Mouse (Mus musculus) embryonic facial prominence, embryonic 13.5 days (tissue): ENCODE measurements around the gene Igfbp3. TPM values are rescaled to one million over a fixed set of nuclear protein-coding genes. Genes with fewer than 3 reads are reported as not detected.

ENCODE experiments used
- ATAC-seq: fragments of 200-750 bp; cut with Nextera tagmentation; 2 replicates; pipeline ENCODE4 v1.8.0; 2017; ENCODE audit warnings: low read depth; ENCODE audit not compliant: insufficient number of reproducible peaks, insufficient read depth, low FRiP score, low TSS enrichment
- H3K27ac ChIP-seq: fragments of 300-500 bp; sonication (generic); 2 replicates; pipeline ENCODE4 v1.5.1; 2015; ENCODE audit warnings: moderate library complexity, mild to moderate bottlenecking, inconsistent platforms
- H3K27me3 ChIP-seq: fragments of 300-500 bp; sonication (generic); 2 replicates; pipeline ENCODE4 v1.6.1; 2015; ENCODE audit warnings: mild to moderate bottlenecking, inconsistent platforms
- H3K36me3 ChIP-seq: fragments of 300-500 bp; sonication (generic); 2 replicates; pipeline ENCODE4 v1.6.1; 2015; ENCODE audit warnings: mild to moderate bottlenecking, inconsistent platforms
- H3K4me1 ChIP-seq: fragments of 300-500 bp; sonication (generic); 2 replicates; pipeline ENCODE4 v1.6.1; 2015; ENCODE audit warnings: inconsistent platforms
- H3K4me2 ChIP-seq: fragments of 300-500 bp; sonication (generic); 2 replicates; pipeline ENCODE4 v1.6.1; 2015; ENCODE audit warnings: moderate library complexity, mild to moderate bottlenecking, inconsistent platforms
- H3K4me3 ChIP-seq: fragments of 300-500 bp; sonication (generic); 2 replicates; pipeline ENCODE4 v1.5.1; 2015; ENCODE audit warnings: mild to moderate bottlenecking, inconsistent platforms
- H3K9ac ChIP-seq: fragments of 300-500 bp; sonication (generic); 2 replicates; pipeline ENCODE4 v1.6.1; 2015; ENCODE audit warnings: mild to moderate bottlenecking, inconsistent platforms
- H3K9me3 ChIP-seq: fragments of 300-500 bp; sonication (generic); 2 replicates; pipeline ENCODE4 v1.6.1; 2016; ENCODE audit warnings: inconsistent platforms
- WGBS: fragments of 180-500 bp; shearing (Covaris S2); methylation state at CpG from one replicate; pipeline ENCODE4 v1.1.7; 2015; ENCODE audit warnings: mixed read lengths; 5-methylcytosine and 5-hydroxymethylcytosine counted together
- polyA plus RNA-seq: library from polyadenylated mRNA; unstranded; fragments of >200 nt; fragmentation: Nextera tagmentation; extraction: Ambion mirVana; gene quantifications from 2 replicates; pipeline ENCODE4 v1.2.1, GENCODE M21; 2015

Igfbp3 gene
- polyA plus RNA-seq: 113 and 143 TPM in 2 replicates

GRCm38 (mm10) chr11:7213501-7214341, at the start of gene Igfbp3:
Gene Igfbp3 (minus strand): TSS chr11:7213923.
- Histone ChIP-seq H3K9me3 (no peaks in the 10 kb centered on the region), H3K4me2 (peak within 1 kb of the TSS; percentile 94), H3K27me3 (peaks cover 33% of the 10 kb centered on the region), H3K4me1 (peaks cover 42% of the 10 kb centered on the region), H3K27ac (peak within 1 kb of the TSS; percentile 72), H3K9ac (peak within 1 kb of the TSS; percentile 81), H3K36me3 (peaks cover 12% of the 10 kb centered on the region), H3K4me3 (peak within 1 kb of the TSS; percentile 67)
- ATAC-seq: peak; percentile 78
- under 1% methylated on average over 97 of the region's 104 CpGs for whole genome bisulfite sequencing

GRCm38 (mm10) chr11:7250870-7251269, 37.1 kb upstream of the Igfbp3 start:
- H3K4me1 ChIP-seq: no peaks in the 10 kb centered on the region
- H3K27ac ChIP-seq: no peak overlapping the region
- no peak overlapping the region for H3K4me2 ChIP-seq
- no peaks in the 10 kb centered on the region for H3K9me3 ChIP-seq
- ATAC-seq: no peak
- 93% methylated on average over 5 of the region's 5 CpGs for WGBS
- no peaks in the 10 kb centered on the region for H3K27me3 ChIP-seq
- no peak overlapping the region for H3K9ac ChIP-seq
- H3K4me3 ChIP-seq: no peak overlapping the region
- H3K36me3 ChIP-seq: no peaks in the 10 kb centered on the region

GRCm38 (mm10) chr11:7250415-7250814, 36.7 kb upstream of the Igfbp3 start:
- Histone ChIP-seq H3K4me1 (no peaks in the 10 kb centered on the region), H3K4me2 (no peak overlapping the region), H3K4me3 (no peak overlapping the region), H3K9ac (no peak overlapping the region), H3K27ac (no peak overlapping the region), H3K27me3 (no peaks in the 10 kb centered on the region), H3K36me3 (no peaks in the 10 kb centered on the region), H3K9me3 (no peaks in the 10 kb centered on the region)
- no peak for ATAC-seq
- WGBS: 82% methylated on average over 2 of the region's 2 CpGs

GRCm38 (mm10) chr11:7244782-7245181, 31.1 kb upstream of the Igfbp3 start:
- WGBS: 79% methylated on average over 1 of the region's 1 CpGs
- no peaks in the 10 kb centered on the region for H3K9me3 ChIP-seq
- no peak for ATAC-seq
- no peaks in the 10 kb centered on the region for H3K27me3 ChIP-seq
- H3K27ac ChIP-seq: no peak overlapping the region
- H3K4me3 ChIP-seq: no peak overlapping the region
- H3K4me1 ChIP-seq: no peaks in the 10 kb centered on the region
- no peaks in the 10 kb centered on the region for H3K36me3 ChIP-seq
- no peak overlapping the region for H3K9ac ChIP-seq
- no peak overlapping the region for H3K4me2 ChIP-seq

GRCm38 (mm10) chr11:7239041-7239740, 25.5 kb upstream of the Igfbp3 start:
- Histone ChIP-seq H3K4me2 (no peak overlapping the region), H3K4me3 (no peak overlapping the region), H3K9me3 (no peaks in the 10 kb centered on the region), H3K4me1 (peaks cover 7% of the 10 kb centered on the region), H3K9ac (no peak overlapping the region), H3K36me3 (no peaks in the 10 kb centered on the region), H3K27ac (no peak overlapping the region), H3K27me3 (no peaks in the 10 kb centered on the region)
- 85% methylated on average over 4 of the region's 4 CpGs for WGBS
- no peak for ATAC-seq

GRCm38 (mm10) chr11:7238546-7238945, 24.8 kb upstream of the Igfbp3 start:
- no peaks in the 10 kb centered on the region for H3K36me3 ChIP-seq
- no peak overlapping the region for H3K4me3 ChIP-seq
- no peaks in the 10 kb centered on the region for H3K27me3 ChIP-seq
- H3K27ac ChIP-seq: no peak overlapping the region
- ATAC-seq: no peak
- no peaks in the 10 kb centered on the region for H3K9me3 ChIP-seq
- peaks cover 7% of the 10 kb centered on the region for H3K4me1 ChIP-seq
- H3K9ac ChIP-seq: no peak overlapping the region
- no peak overlapping the region for H3K4me2 ChIP-seq
- WGBS: 93% methylated on average over 6 of the region's 6 CpGs

- no peaks in the 10 kb centered on the region for H3K27me3 ChIP-seq
- H3K9me3 ChIP-seq: no peaks in the 10 kb centered on the region
- peaks cover 7% of the 10 kb centered on the region for H3K4me1 ChIP-seq
- no peak for ATAC-seq
- no peak overlapping the region for H3K9ac ChIP-seq
- WGBS: 61% methylated on average over 6 of the region's 6 CpGs
- H3K4me3 ChIP-seq: no peak overlapping the region
- no peaks in the 10 kb centered on the region for H3K36me3 ChIP-seq
- H3K27ac ChIP-seq: no peak overlapping the region
- H3K4me2 ChIP-seq: no peak overlapping the region
Measured at GRCm38 (mm10) chr11:7237712-7238111, 24.0 kb upstream of the Igfbp3 start.

- Histone ChIP-seq H3K27me3 (no peaks in the 10 kb centered on the region), H3K9me3 (no peaks in the 10 kb centered on the region), H3K4me2 (no peak overlapping the region), H3K27ac (no peak overlapping the region), H3K36me3 (no peaks in the 10 kb centered on the region), H3K9ac (no peak overlapping the region), H3K4me1 (peaks cover 7% of the 10 kb centered on the region), H3K4me3 (no peak overlapping the region)
- no peak for ATAC-seq
- WGBS: 89% methylated on average over 2 of the region's 2 CpGs
Measured at GRCm38 (mm10) chr11:7236751-7237150, 23.0 kb upstream of the Igfbp3 start.

- WGBS: 30% methylated on average over 3 of the region's 3 CpGs
- H3K4me2 ChIP-seq: no peak overlapping the region
- H3K36me3 ChIP-seq: no peaks in the 10 kb centered on the region
- no peaks in the 10 kb centered on the region for H3K27me3 ChIP-seq
- H3K9ac ChIP-seq: no peak overlapping the region
- no peak overlapping the region for H3K27ac ChIP-seq
- no peaks in the 10 kb centered on the region for H3K9me3 ChIP-seq
- no peak overlapping the region for H3K4me3 ChIP-seq
- ATAC-seq: no peak
- H3K4me1 ChIP-seq: peaks cover 7% of the 10 kb centered on the region
Measured at GRCm38 (mm10) chr11:7234981-7235609, 21.4 kb upstream of the Igfbp3 start.

GRCm38 (mm10) chr11:7234436-7234835, 20.7 kb upstream of the Igfbp3 start:
- no peak overlapping the region for H3K4me2 ChIP-seq
- H3K4me3 ChIP-seq: no peak overlapping the region
- H3K27ac ChIP-seq: no peak overlapping the region
- H3K27me3 ChIP-seq: no peaks in the 10 kb centered on the region
- H3K4me1 ChIP-seq: peaks cover 7% of the 10 kb centered on the region
- WGBS: 50% methylated on average over 1 of the region's 1 CpGs
- H3K9me3 ChIP-seq: no peaks in the 10 kb centered on the region
- H3K36me3 ChIP-seq: no peaks in the 10 kb centered on the region
- no peak overlapping the region for H3K9ac ChIP-seq
- ATAC-seq: no peak

GRCm38 (mm10) chr11:7233333-7233732, 19.6 kb upstream of the Igfbp3 start:
- H3K27me3 ChIP-seq: no peaks in the 10 kb centered on the region
- H3K9ac ChIP-seq: no peak overlapping the region
- 89% methylated on average over 2 of the region's 2 CpGs for WGBS
- no peak for ATAC-seq
- no peak overlapping the region for H3K4me3 ChIP-seq
- H3K4me2 ChIP-seq: no peak overlapping the region
- H3K27ac ChIP-seq: no peak overlapping the region
- no peaks in the 10 kb centered on the region for H3K9me3 ChIP-seq
- no peaks in the 10 kb centered on the region for H3K36me3 ChIP-seq
- H3K4me1 ChIP-seq: peaks cover 7% of the 10 kb centered on the region
